Mouse (Mus musculus): ENCODE measurements around the gene Igf1r.

Igf1r gene

GRCm38 (mm10) chr7:67952777-67953700 lies at the start of gene Igf1r:
Igf1r (plus strand) TSS chr7:67952827.
- no peak for DNase-seq (ENCODE audit: low read depth, low spot score)

GRCm38 (mm10) chr7:67906358-67906757 lies 46.3 kb upstream of the Igf1r start:
- DNase-seq (ENCODE audit: low read depth, low spot score): no peak

DNA sequence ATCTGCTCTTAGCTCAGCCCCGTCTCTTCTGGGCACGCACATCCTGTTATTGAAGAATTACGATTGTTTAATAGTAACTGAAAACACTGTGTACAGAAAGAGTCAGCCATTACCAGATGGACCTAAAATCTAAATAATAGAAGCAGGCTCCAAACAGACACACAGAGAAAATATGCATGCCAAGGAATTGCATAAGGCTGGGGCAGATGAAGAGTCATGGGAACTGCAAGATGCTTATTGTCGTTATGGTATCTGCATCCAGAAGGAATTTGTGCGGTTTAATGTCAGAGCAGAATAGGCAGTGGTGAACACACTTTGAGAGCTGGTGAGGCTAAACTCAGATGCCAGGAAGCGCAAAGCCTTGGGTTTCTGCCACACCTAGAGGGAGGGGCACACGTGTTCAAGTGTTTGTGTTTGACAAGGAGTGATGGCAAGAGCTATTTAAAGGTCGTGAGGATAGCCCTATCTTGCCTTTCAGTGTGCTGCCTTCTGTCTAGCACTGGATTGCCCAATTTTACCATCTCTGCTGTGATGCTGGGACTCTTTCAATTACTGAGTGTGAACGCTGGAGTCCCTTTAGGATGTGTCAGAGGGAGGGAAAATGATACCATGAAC lies 44.7 kb upstream of the Igf1r start:
- DNase-seq (ENCODE audit: low read depth, low spot score): no peak

DNA sequence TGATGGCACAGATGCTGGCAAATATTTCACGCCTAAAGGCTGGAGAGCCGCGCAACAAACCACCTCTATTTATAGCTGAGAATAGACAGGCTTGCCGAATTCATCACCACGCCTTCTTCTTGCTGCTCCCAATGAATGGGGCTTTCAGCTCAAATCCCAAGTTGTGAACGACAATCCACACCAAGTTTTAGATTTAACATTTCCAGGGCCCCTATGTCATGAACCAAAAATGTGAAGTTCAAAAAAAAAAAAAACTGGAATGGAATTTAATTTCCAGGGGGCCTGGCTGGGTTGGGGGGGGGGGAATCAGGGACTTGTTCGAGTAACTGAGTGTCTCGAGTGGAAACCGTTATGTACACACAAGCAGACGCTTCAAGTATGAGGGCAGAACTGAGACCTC lies 42.1 kb upstream of the Igf1r start:
- DNase-seq (ENCODE audit: low read depth, low spot score): no peak

GRCm38 (mm10) chr7:67910947-67911346 lies 41.7 kb upstream of the Igf1r start:
- DNase-seq (ENCODE audit: low read depth, low spot score): no peak

DNA sequence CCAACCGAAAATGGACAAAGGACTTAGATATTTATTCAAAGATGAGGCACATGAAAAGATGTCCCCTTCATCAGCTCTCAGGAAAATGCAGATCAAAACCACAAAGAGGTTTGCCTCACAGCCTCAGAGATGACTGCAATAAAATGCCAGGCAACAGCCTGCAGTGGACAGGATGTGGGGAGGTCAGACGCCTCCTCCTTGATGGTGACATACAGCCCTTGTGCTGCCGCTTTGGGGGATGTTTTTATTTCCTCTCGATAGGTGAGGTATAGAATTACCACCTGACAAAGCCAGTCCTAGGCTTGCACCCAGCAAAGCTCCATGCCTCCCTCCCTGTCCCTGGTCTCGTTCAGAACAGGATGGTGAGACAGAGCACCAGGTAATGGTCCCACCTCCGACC lies 40.8 kb upstream of the Igf1r start:
- no peak for DNase-seq (ENCODE audit: low read depth, low spot score)

- DNase-seq (ENCODE audit: low read depth, low spot score): no peak
Measured at GRCm38 (mm10) chr7:67916960-67917359, 35.7 kb upstream of the Igf1r start.

- DNase-seq (ENCODE audit: low read depth, low spot score): no peak
Measured at GRCm38 (mm10) chr7:67917753-67918152, 34.9 kb upstream of the Igf1r start.

GRCm38 (mm10) chr7:67919467-67919866 lies 33.2 kb upstream of the Igf1r start:
- no peak for DNase-seq (ENCODE audit: low read depth, low spot score)

GRCm38 (mm10) chr7:67924215-67924614 lies 28.4 kb upstream of the Igf1r start:
- DNase-seq (ENCODE audit: low read depth, low spot score): no peak

- DNase-seq (ENCODE audit: low read depth, low spot score): no peak
Measured at GRCm38 (mm10) chr7:67930132-67930531, 22.5 kb upstream of the Igf1r start.

DNA sequence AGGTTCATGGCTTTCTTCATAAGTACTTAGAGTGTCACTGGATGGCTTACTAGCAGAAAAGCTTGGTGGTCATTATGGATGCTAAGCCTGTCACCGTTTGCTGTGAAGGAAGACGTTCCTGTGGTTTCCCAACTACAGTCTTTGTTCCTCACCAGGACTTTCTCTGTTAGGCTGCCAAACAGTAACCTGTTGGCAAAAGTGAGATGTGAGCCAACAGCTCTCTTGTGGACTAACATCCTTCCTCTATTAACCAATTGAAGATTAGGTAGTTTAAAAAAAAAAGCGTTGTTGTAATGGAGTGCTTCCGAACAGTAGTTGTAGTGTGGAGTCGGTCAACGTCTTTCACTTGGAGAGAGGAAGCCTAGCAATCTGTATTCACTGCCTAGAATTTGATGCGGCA lies 15.8 kb upstream of the Igf1r start:
- DNase-seq (ENCODE audit: low read depth, low spot score): no peak

- DNase-seq (ENCODE audit: low read depth, low spot score): no peak
Measured at GRCm38 (mm10) chr7:67943805-67944204, 8.8 kb upstream of the Igf1r start.

DNA sequence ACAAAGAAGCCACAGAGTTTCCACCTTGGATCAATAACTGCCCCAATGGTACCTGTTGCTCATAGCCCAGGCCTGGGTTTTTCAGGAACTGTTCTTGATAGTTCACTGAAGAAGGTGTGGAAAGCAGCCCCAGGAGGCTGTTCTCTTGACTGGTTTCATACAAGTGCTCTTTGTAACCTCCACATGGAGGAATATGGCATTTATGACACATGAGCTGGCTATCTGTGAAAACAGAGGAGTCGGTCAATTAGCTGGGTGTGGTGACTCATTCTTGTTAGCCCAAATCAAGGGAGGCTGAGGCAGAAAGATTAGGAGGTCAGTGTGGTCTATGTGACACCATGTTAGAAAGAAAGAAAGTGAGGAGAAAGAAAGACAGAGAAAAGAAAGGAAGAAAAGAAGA lies 5.7 kb upstream of the Igf1r start:
- no peak for DNase-seq (ENCODE audit: low read depth, low spot score)

DNA sequence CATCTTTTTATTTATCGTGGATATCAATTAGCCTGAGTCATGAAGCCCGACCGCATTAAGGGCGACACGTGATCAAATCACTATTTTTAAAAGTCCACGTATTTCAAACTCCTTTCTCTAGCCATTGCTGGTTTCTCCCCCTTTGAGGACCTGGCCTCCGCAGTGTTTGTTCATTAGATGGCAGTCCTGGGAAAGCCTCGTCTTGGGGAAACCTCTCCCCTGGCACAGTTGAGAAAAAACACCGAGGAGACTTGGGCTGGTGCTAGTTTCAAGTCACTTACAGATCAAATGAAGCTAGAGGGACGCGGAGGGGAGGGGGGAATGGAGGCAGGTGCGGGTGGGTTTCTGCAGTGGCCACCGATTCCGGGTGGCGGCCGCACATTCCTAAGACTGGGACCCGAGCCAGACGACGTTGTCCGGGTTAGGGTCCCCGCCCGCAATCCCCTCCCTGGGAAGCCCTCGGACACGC lies 2.2 kb upstream of the Igf1r start:
- no peak for DNase-seq (ENCODE audit: low read depth, low spot score)

- peak; percentile 63 for DNase-seq (ENCODE audit: low read depth, low spot score)
Measured at GRCm38 (mm10) chr7:67950815-67951531, 1.7 kb upstream of the Igf1r start.

DNA sequence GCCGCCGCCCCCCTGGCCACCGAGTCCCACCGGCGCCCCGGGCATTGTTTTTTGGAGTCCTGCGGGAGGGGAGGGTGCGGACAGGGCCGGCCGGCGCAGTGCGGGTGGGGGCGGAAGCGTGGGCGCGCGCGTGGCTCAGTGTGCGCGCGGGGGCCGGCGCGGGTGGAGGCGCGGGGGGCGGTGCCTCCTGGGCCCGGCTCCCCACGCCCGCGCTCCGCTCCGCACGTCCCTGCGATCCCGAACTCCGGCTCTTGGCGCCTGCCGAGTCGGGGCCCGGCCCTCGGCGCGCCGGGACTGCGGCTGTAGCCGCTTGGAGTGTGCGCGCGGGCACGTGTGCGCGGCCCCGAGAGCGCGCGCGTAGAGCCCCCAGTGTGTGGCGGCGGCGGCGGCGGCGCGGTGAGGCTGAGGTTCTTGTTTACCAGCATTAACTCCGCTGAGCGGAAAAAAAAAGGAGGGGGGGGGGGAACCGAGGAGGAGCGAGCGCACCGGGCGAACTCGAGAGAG lies 1.0 kb upstream of the Igf1r start:
- peak; percentile 88 for DNase-seq (ENCODE audit: low read depth, low spot score)

- no peak for DNase-seq (ENCODE audit: low read depth, low spot score)
Measured at GRCm38 (mm10) chr7:67952036-67952681, 468 bp upstream of the Igf1r start.

- no peak for DNase-seq (ENCODE audit: low read depth, low spot score)
Measured at GRCm38 (mm10) chr7:67953764-67954242, 1.2 kb downstream of the Igf1r start.

GRCm38 (mm10) chr7:67954591-67955185 lies 2.1 kb downstream of the Igf1r start:
- DNase-seq (ENCODE audit: low read depth, low spot score): no peak

GRCm38 (mm10) chr7:67955276-67955675 lies 2.6 kb downstream of the Igf1r start:
- no peak for DNase-seq (ENCODE audit: low read depth, low spot score)
